ENCODE assay signal across 17 mouse cellular contexts in the genomic region with DNA sequence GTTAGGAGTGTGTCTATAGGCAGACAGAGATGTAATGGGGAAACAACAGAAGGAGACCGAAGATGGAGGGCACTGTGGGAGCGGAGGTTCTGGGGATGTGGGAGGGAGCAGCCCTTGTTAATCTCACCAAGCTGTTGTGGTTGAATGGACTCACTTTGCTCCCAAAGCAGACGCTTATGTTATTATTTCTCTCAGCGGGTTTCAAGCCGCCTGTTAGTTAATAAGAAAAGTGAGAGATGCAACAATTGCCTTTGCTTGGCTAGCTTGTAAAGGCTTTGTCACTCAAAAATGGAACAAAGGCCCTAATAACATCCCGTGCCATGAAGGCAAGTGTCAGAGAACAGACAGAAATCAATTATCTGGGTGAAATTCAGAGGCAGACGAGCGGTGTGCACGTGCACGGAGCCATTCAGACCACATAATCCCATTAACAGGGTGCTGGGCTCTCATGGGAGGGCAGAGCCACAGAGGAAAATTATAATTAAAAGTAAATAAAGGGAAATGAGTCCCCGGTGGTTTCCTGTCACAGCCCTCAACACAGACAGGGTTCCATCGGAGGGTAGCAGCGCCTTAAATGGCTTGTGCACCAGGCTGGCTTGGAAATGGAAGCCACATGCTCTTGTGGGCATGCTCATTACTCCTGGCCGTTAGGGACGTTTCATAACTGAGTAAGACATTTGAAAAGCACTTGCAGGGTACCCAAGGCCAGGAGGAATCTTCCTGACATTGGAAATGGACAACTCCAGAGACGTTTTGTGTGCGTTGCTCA.
DNase-seq lines count a peak whose midpoint lies in the region; ATAC-seq lines count a peak whose summit lies in the region.
"Had no signal": no experiment of that assay in that cellular context is flagged by ENCODE, and none has a peak within 500 bp of the region (broad histone marks: within the 10 kb centered on the region; RNA-seq: fewer than 3 reads in every experiment).

No protein-coding gene starts in this region.

- H3K4me2 ChIP-seq in embryonic facial prominence, embryonic 14.5 days (ENCODE audit: low read depth, low read length): no peak overlapping the region
- 0 out of 2 replicates have a peak overlapping the region, but pooled peaks have one; percentile 12 for H3K4me2 ChIP-seq in forebrain, embryonic 15.5 days (replicated peaks)
- peak overlapping the region; percentile 28; the same call in 1 of the 2 replicates for H3K4me2 ChIP-seq in hindbrain, embryonic 16.5 days (ENCODE audit: low read length)
- H3K4me2 ChIP-seq in midbrain, embryonic 16.5 days (ENCODE audit: low read length): peak overlapping the region; percentile 18; the same call in 1 of the 2 replicates
- H3K4me2 ChIP-seq: limb, embryonic 13.5 days had no signal

- WGBS in embryonic facial prominence, embryonic 14.5 days: 66% methylated on average over 17 of the region's 17 CpGs
- 20% methylated on average over 17 of the region's 17 CpGs for WGBS in forebrain, embryonic 15.5 days
- 32% methylated on average over 17 of the region's 17 CpGs for WGBS in hindbrain, embryonic 16.5 days
- 20% methylated on average over 17 of the region's 17 CpGs for WGBS in midbrain, embryonic 16.5 days

- intact Hi-C loops in heart, postnatal 25 days (cut with DNase I): no loop called here

- H3K36me3 ChIP-seq in embryonic facial prominence, embryonic 14.5 days (ENCODE audit: control insufficient read depth, insufficient read depth, low read length): no peaks in the 10 kb centered on the region
- H3K36me3 ChIP-seq in forebrain, embryonic 15.5 days: no peaks in the 10 kb centered on the region
- H3K36me3 ChIP-seq in hindbrain, embryonic 16.5 days (ENCODE audit: control insufficient read depth, insufficient read depth, low read length): no peaks in the 10 kb centered on the region
- H3K36me3 ChIP-seq in midbrain, embryonic 16.5 days (ENCODE audit: control insufficient read depth, insufficient read depth, low read length): no peaks in the 10 kb centered on the region
- H3K36me3 ChIP-seq: G1E; limb, embryonic 13.5 days had no signal

- DNase-seq in embryonic facial prominence, embryonic 14.5 days (ENCODE audit: low spot score): peak; percentile 48
- DNase-seq in testis, postnatal 10 days (ENCODE audit: low spot score): no peak
- no peak for DNase-seq in heart, postnatal 25 days (ENCODE audit: low spot score)
- no peak for DNase-seq in spleen, postnatal 14 days (ENCODE audit: low spot score in 2 of 2)
- DNase-seq: adrenal gland, adult 2 months; cerebellum, adult 2 months; kidney, adult 9 months had no signal

- ATAC-seq in embryonic facial prominence, embryonic 14.5 days (ENCODE audit: low read depth): peak; percentile 60; the same call in 1 of the 2 replicates
- peak; percentile 76 for ATAC-seq in forebrain, embryonic 15.5 days (replicated peaks)
- ATAC-seq in hindbrain, embryonic 16.5 days: peak; percentile 60; the same call in 1 of the 2 replicates
- peak; percentile 68 for ATAC-seq in midbrain, embryonic 16.5 days
- ATAC-seq in megakaryocyte-erythroid progenitor cell, adult 5-6 weeks (replicated peaks; ENCODE audit: low FRiP score, low TSS enrichment, poor library complexity, severe bottlenecking): no peak

- H3K9me3 ChIP-seq in embryonic facial prominence, embryonic 14.5 days (ENCODE audit: control insufficient read depth, low read length): no peaks in the 10 kb centered on the region
- no peaks in the 10 kb centered on the region for H3K9me3 ChIP-seq in forebrain, embryonic 15.5 days
- no peaks in the 10 kb centered on the region for H3K9me3 ChIP-seq in hindbrain, embryonic 16.5 days (ENCODE audit: control insufficient read depth, low read length)
- no peaks in the 10 kb centered on the region for H3K9me3 ChIP-seq in midbrain, embryonic 16.5 days (replicated peaks; ENCODE audit: control insufficient read depth, low read length, poor library complexity, severe bottlenecking)
- H3K9me3 ChIP-seq: limb, embryonic 13.5 days had no signal

- no peaks in the 10 kb centered on the region for H3K4me1 ChIP-seq in embryonic facial prominence, embryonic 14.5 days (ENCODE audit: control insufficient read depth, insufficient read depth, low read length)
- peaks cover 10% of the 10 kb centered on the region for H3K4me1 ChIP-seq in forebrain, embryonic 15.5 days
- peaks cover 7% of the 10 kb centered on the region for H3K4me1 ChIP-seq in hindbrain, embryonic 16.5 days (ENCODE audit: control insufficient read depth, insufficient read depth, low read depth, low read length)
- peaks cover 24% of the 10 kb centered on the region for H3K4me1 ChIP-seq in midbrain, embryonic 16.5 days (ENCODE audit: control insufficient read depth, insufficient read depth, low read length)
- H3K4me1 ChIP-seq: limb, embryonic 13.5 days had no signal

- no peak overlapping the region for H3K27ac ChIP-seq in embryonic facial prominence, embryonic 14.5 days (replicated peaks; ENCODE audit: low read depth, low read length)
- 0 out of 2 replicates have a peak overlapping the region, but pooled peaks have one; percentile 9 for H3K27ac ChIP-seq in forebrain, embryonic 15.5 days (replicated peaks)
- H3K27ac ChIP-seq in hindbrain, embryonic 16.5 days (ENCODE audit: low read depth, low read length): no peak overlapping the region
- H3K27ac ChIP-seq in midbrain, embryonic 16.5 days (ENCODE audit: low read length): 0 out of 2 replicates have a peak overlapping the region, but pooled peaks have one; percentile 53
- H3K27ac ChIP-seq: layer of hippocampus, adult 2 months; left cerebral cortex, adult 2 months; limb, embryonic 13.5 days had no signal

- no peaks in the 10 kb centered on the region for H3K27me3 ChIP-seq in embryonic facial prominence, embryonic 14.5 days (replicated peaks; ENCODE audit: control insufficient read depth, insufficient read depth, low read length)
- H3K27me3 ChIP-seq in forebrain, embryonic 15.5 days: no peaks in the 10 kb centered on the region
- no peaks in the 10 kb centered on the region for H3K27me3 ChIP-seq in hindbrain, embryonic 16.5 days (replicated peaks; ENCODE audit: control insufficient read depth, insufficient read depth, low read length)
- H3K27me3 ChIP-seq in midbrain, embryonic 16.5 days (ENCODE audit: control insufficient read depth, insufficient read depth, low read depth, low read length): no peaks in the 10 kb centered on the region
- H3K27me3 ChIP-seq: limb, embryonic 13.5 days had no signal

- H3K9ac ChIP-seq in embryonic facial prominence, embryonic 14.5 days (ENCODE audit: low read depth, low read length): no peak overlapping the region
- no peak overlapping the region for H3K9ac ChIP-seq in forebrain, embryonic 15.5 days (replicated peaks)
- no peak overlapping the region for H3K9ac ChIP-seq in hindbrain, embryonic 16.5 days (ENCODE audit: low read depth, low read length)
- H3K9ac ChIP-seq in midbrain, embryonic 16.5 days (ENCODE audit: low read depth, low read length): no peak overlapping the region
- H3K9ac ChIP-seq: limb, embryonic 13.5 days had no signal

- no peak overlapping the region for H3K4me3 ChIP-seq in embryonic facial prominence, embryonic 14.5 days (ENCODE audit: low read depth, low read length)
- no peak overlapping the region for H3K4me3 ChIP-seq in forebrain, embryonic 15.5 days
- H3K4me3 ChIP-seq in hindbrain, embryonic 16.5 days (ENCODE audit: low read length): no peak overlapping the region
- H3K4me3 ChIP-seq in midbrain, embryonic 16.5 days (ENCODE audit: low read depth, low read length): no peak overlapping the region
- H3K4me3 ChIP-seq: erythroblast, embryonic 14.5 days; layer of hippocampus, adult 2 months; left cerebral cortex, adult 2 months; limb, embryonic 13.5 days; myocyte had no signal

Comparison
In these comparisons a context has a peak if more than half of its experiments do, and no peak if none do; other contexts are left out.
1. H3K27ac ChIP-seq: peak in forebrain, embryonic 15.5 days (single experiment) and midbrain, embryonic 16.5 days (single experiment); none in embryonic facial prominence, embryonic 14.5 days (single experiment) and hindbrain, embryonic 16.5 days (single experiment).